Mouse (Mus musculus) liver, adult 2 months (tissue): ENCODE measurements around the gene Actl10.

Experiments used
- CTCF ChIP-seq: fragments of 200-500 bp; IDR thresholded peaks from 2 replicates; pipeline ENCODE4 v1.5.1; 2011; ENCODE audit warnings: low read depth, low read length, control low read depth
- POLR2A ChIP-seq: fragments of 200-500 bp; IDR thresholded peaks from 2 replicates; pipeline ENCODE4 v1.6.1; 2011; ENCODE audit warnings: low read length, control low read depth; ENCODE audit not compliant: insufficient read depth; ENCODE audit errors: extremely low read depth

DNA sequence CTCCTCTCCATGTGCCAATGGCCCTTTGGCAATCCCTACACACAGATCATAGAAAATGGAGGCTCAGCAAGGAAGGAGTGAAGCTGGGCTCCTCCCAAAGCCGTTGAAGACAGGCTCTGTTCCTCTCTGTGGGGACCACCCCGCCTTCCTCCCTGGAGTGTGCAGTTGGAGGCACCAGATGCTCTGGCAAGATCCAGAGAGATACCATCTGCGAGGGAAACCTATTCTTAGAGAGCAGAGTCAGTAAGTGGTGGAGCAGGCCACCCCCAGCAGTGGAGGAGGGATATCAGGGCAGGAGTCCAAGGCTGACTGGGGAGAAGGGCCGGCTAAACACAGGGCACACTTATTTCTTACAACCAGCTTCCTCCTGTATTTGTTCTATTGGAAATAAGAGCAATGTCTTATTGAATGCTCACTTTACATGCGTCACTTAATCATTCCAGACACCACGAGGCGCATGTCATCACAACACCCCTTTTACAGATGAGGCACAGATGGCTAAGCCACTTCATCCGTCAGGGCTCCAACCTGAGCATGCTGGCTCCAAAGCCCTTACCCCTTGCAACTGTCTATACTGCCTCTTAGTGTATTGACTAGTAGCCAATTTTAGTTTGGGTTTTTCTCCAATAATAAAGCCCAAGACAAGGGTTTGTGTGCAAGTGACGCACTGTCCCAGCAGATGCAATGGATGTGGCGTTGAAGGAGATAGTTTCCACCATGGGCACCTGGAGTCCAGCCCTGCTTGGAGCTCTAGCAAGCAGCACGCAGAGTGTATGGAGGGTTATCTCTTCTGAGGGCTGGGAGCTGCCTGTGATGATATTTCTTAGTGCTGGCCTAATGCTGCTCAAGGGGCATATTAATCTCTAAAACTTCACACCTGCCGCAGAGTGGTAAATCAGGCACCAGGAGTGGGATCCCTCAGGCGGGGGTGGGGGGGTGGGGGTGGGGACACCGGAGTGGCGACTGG is 32.6 kb downstream of the Actl10 start:
- no peak for TF ChIP-seq POLR2A
- TF ChIP-seq CTCF: no peak
